Mouse (Mus musculus): ENCODE data around the gene Rgsl1. TPM values are rescaled to one million over a fixed set of nuclear protein-coding genes. Genes with fewer than 3 reads are reported as not detected.
A peak's percentile ranks its signal among the peaks of the same experiment; 100 is the strongest.

The Rgsl1 gene
- polyA plus RNA-seq, 1 experiment from 2014 or later, result 0.19 TPM

GRCm38 (mm10) chr1:153749211-153749801 is 94.6 kb downstream of the Rgsl1 start, which contains the start of gene Rnasel:
TSS of gene Rnasel (plus strand) at chr1:153749426.
- peak; percentile 73 for ATAC-seq
- H3K9ac ChIP-seq (ENCODE audit: low read depth, low read length), result peak within 1 kb of the TSS; percentile 80
- H3K27me3 ChIP-seq (replicated peaks; ENCODE audit: control insufficient read depth, insufficient read depth, low read length), result no peaks in the 10 kb centered on the region
- WGBS, result 2% methylated on average over 18 of the region's 18 CpGs
- peak within 1 kb of the TSS; percentile 72 for H3K4me2 ChIP-seq (ENCODE audit: low read length)
- H3K4me1 ChIP-seq (ENCODE audit: control insufficient read depth, insufficient read depth, low read depth, low read length), result peaks cover 17% of the 10 kb centered on the region
- H3K4me3 ChIP-seq (ENCODE audit: low read length), result peak within 1 kb of the TSS; percentile 53
- H3K36me3 ChIP-seq (ENCODE audit: control insufficient read depth, insufficient read depth, low read length), result no peaks in the 10 kb centered on the region
- H3K27ac ChIP-seq (ENCODE audit: low read depth, low read length), result peak within 1 kb of the TSS; percentile 83
- H3K9me3 ChIP-seq (ENCODE audit: control insufficient read depth, low read length), result no peaks in the 10 kb centered on the region

- Histone ChIP-seq H3K27me3 (replicated peaks; ENCODE audit: control insufficient read depth, insufficient read depth, low read length) (no peaks in the 10 kb centered on the region), H3K36me3 (ENCODE audit: control insufficient read depth, insufficient read depth, low read length) (no peaks in the 10 kb centered on the region), H3K4me3 (ENCODE audit: low read length) (no peak overlapping the region), H3K4me2 (ENCODE audit: low read length) (no peak overlapping the region; the same call in 1 of the 2 replicates), H3K9me3 (ENCODE audit: control insufficient read depth, low read length) (no peaks in the 10 kb centered on the region), H3K4me1 (ENCODE audit: control insufficient read depth, insufficient read depth, low read depth, low read length) (peaks cover 17% of the 10 kb centered on the region), H3K9ac (ENCODE audit: low read depth, low read length) (no peak overlapping the region), H3K27ac (ENCODE audit: low read depth, low read length) (no peak overlapping the region)
- WGBS, result 7% methylated on average over 1 of the region's 1 CpGs
- ATAC-seq, result no peak
These were observed 95.4 kb downstream of the Rgsl1 start for GRCm38 (mm10) chr1:153748549-153748948.

GRCm38 (mm10) chr1:153747861-153748530 is 95.9 kb downstream of the Rgsl1 start:
- WGBS, result 72% methylated on average over 12 of the region's 12 CpGs
- H3K4me2 ChIP-seq (ENCODE audit: low read length), result peak overlapping the region; percentile 5; the same call in 1 of the 2 replicates
- H3K36me3 ChIP-seq (ENCODE audit: control insufficient read depth, insufficient read depth, low read length), result no peaks in the 10 kb centered on the region
- H3K27ac ChIP-seq (ENCODE audit: low read depth, low read length), result no peak overlapping the region
- H3K9ac ChIP-seq (ENCODE audit: low read depth, low read length), result no peak overlapping the region
- no peaks in the 10 kb centered on the region for H3K27me3 ChIP-seq (replicated peaks; ENCODE audit: control insufficient read depth, insufficient read depth, low read length)
- no peaks in the 10 kb centered on the region for H3K9me3 ChIP-seq (ENCODE audit: control insufficient read depth, low read length)
- ATAC-seq, result no peak
- no peak overlapping the region for H3K4me3 ChIP-seq (ENCODE audit: low read length)
- peaks cover 17% of the 10 kb centered on the region for H3K4me1 ChIP-seq (ENCODE audit: control insufficient read depth, insufficient read depth, low read depth, low read length)

GRCm38 (mm10) chr1:153746728-153747127 is 97.2 kb downstream of the Rgsl1 start:
- Histone ChIP-seq H3K4me3 (ENCODE audit: low read length) (no peak overlapping the region), H3K36me3 (ENCODE audit: control insufficient read depth, insufficient read depth, low read length) (no peaks in the 10 kb centered on the region), H3K4me2 (ENCODE audit: low read length) (no peak overlapping the region), H3K9me3 (ENCODE audit: control insufficient read depth, low read length) (no peaks in the 10 kb centered on the region), H3K4me1 (ENCODE audit: control insufficient read depth, insufficient read depth, low read depth, low read length) (peaks cover 16% of the 10 kb centered on the region), H3K27me3 (replicated peaks; ENCODE audit: control insufficient read depth, insufficient read depth, low read length) (no peaks in the 10 kb centered on the region), H3K9ac (ENCODE audit: low read depth, low read length) (0 out of 2 replicates have a peak overlapping the region, but pooled peaks have one; percentile 33), H3K27ac (ENCODE audit: low read depth, low read length) (no peak overlapping the region)
- no peak for ATAC-seq
- WGBS, result 2% methylated on average over 12 of the region's 12 CpGs

GRCm38 (mm10) chr1:153746119-153746670 is 97.7 kb downstream of the Rgsl1 start:
- no peak overlapping the region for H3K4me2 ChIP-seq (ENCODE audit: low read length)
- 0 out of 2 replicates have a peak overlapping the region, but pooled peaks have one; percentile 33 for H3K9ac ChIP-seq (ENCODE audit: low read depth, low read length)
- 63% methylated on average over 14 of the region's 14 CpGs for WGBS
- H3K9me3 ChIP-seq (ENCODE audit: control insufficient read depth, low read length), result no peaks in the 10 kb centered on the region
- no peaks in the 10 kb centered on the region for H3K36me3 ChIP-seq (ENCODE audit: control insufficient read depth, insufficient read depth, low read length)
- ATAC-seq, result 0 out of 2 replicates have a peak, but pooled peaks have one; percentile 13
- H3K4me3 ChIP-seq (ENCODE audit: low read length), result no peak overlapping the region
- H3K27ac ChIP-seq (ENCODE audit: low read depth, low read length), result no peak overlapping the region
- no peaks in the 10 kb centered on the region for H3K27me3 ChIP-seq (replicated peaks; ENCODE audit: control insufficient read depth, insufficient read depth, low read length)
- H3K4me1 ChIP-seq (ENCODE audit: control insufficient read depth, insufficient read depth, low read depth, low read length), result peaks cover 15% of the 10 kb centered on the region

- H3K27ac ChIP-seq (ENCODE audit: low read depth, low read length), result no peak overlapping the region
- H3K27me3 ChIP-seq (replicated peaks; ENCODE audit: control insufficient read depth, insufficient read depth, low read length), result no peaks in the 10 kb centered on the region
- ATAC-seq, result no peak
- H3K9ac ChIP-seq (ENCODE audit: low read depth, low read length), result no peak overlapping the region
- H3K9me3 ChIP-seq (ENCODE audit: control insufficient read depth, low read length), result no peaks in the 10 kb centered on the region
- WGBS, result 58% methylated on average over 11 of the region's 11 CpGs
- H3K4me3 ChIP-seq (ENCODE audit: low read length), result no peak overlapping the region
- H3K4me2 ChIP-seq (ENCODE audit: low read length), result peak overlapping the region; percentile 91
- no peaks in the 10 kb centered on the region for H3K36me3 ChIP-seq (ENCODE audit: control insufficient read depth, insufficient read depth, low read length)
- peaks cover 21% of the 10 kb centered on the region for H3K4me1 ChIP-seq (ENCODE audit: control insufficient read depth, insufficient read depth, low read depth, low read length)
These were observed 101.4 kb downstream of the Rgsl1 start for GRCm38 (mm10) chr1:153742374-153743155.

GRCm38 (mm10) chr1:153741551-153742316 is 102.2 kb downstream of the Rgsl1 start:
- WGBS, result 52% methylated on average over 18 of the region's 18 CpGs
- Histone ChIP-seq H3K4me2 (ENCODE audit: low read length) (peak overlapping the region; percentile 91), H3K9me3 (ENCODE audit: control insufficient read depth, low read length) (no peaks in the 10 kb centered on the region), H3K4me3 (ENCODE audit: low read length) (peak overlapping the region; percentile 22), H3K27me3 (replicated peaks; ENCODE audit: control insufficient read depth, insufficient read depth, low read length) (no peaks in the 10 kb centered on the region), H3K9ac (ENCODE audit: low read depth, low read length) (no peak overlapping the region), H3K36me3 (ENCODE audit: control insufficient read depth, insufficient read depth, low read length) (no peaks in the 10 kb centered on the region), H3K27ac (ENCODE audit: low read depth, low read length) (no peak overlapping the region), H3K4me1 (ENCODE audit: control insufficient read depth, insufficient read depth, low read depth, low read length) (peaks cover 29% of the 10 kb centered on the region)
- no peak for ATAC-seq

GRCm38 (mm10) chr1:153740775-153741400 is 103.1 kb downstream of the Rgsl1 start:
- H3K4me1 ChIP-seq (ENCODE audit: control insufficient read depth, insufficient read depth, low read depth, low read length), result peaks cover 29% of the 10 kb centered on the region
- WGBS, result 29% methylated on average over 12 of the region's 12 CpGs
- H3K9me3 ChIP-seq (ENCODE audit: control insufficient read depth, low read length), result no peaks in the 10 kb centered on the region
- H3K9ac ChIP-seq (ENCODE audit: low read depth, low read length), result peak overlapping the region; percentile 44; the same call in 1 of the 2 replicates
- H3K4me3 ChIP-seq (ENCODE audit: low read length), result peak overlapping the region; percentile 49
- peak overlapping the region; percentile 91 for H3K4me2 ChIP-seq (ENCODE audit: low read length)
- no peak for ATAC-seq
- no peaks in the 10 kb centered on the region for H3K27me3 ChIP-seq (replicated peaks; ENCODE audit: control insufficient read depth, insufficient read depth, low read length)
- no peaks in the 10 kb centered on the region for H3K36me3 ChIP-seq (ENCODE audit: control insufficient read depth, insufficient read depth, low read length)
- H3K27ac ChIP-seq (ENCODE audit: low read depth, low read length), result no peak overlapping the region
